Mouse (Mus musculus): ENCODE measurements around the gene Tmem144. TPM values are rescaled to one million over a fixed set of nuclear protein-coding genes. Genes with fewer than 3 reads are reported as not detected.

The Tmem144 gene
- polyA plus RNA-seq, 1 experiment from 2014 or later = 1.4 TPM

- Histone ChIP-seq H3K9me3 (ENCODE audit: control insufficient read depth, low read length) (no peaks in the 10 kb centered on the region), H3K27me3 (ENCODE audit: control insufficient read depth, insufficient read depth, low read length) (no peaks in the 10 kb centered on the region), H3K27ac (ENCODE audit: low read depth, low read length) (no peak overlapping the region), H3K4me2 (ENCODE audit: low read depth, low read length) (no peak overlapping the region), H3K9ac (replicated peaks; ENCODE audit: low read depth, low read length) (no peak overlapping the region), H3K4me3 (ENCODE audit: low read depth, low read length) (no peak overlapping the region), H3K36me3 (ENCODE audit: control insufficient read depth, insufficient read depth, low read length) (no peaks in the 10 kb centered on the region), H3K4me1 (ENCODE audit: control insufficient read depth, insufficient read depth, low read length) (no peaks in the 10 kb centered on the region)
- ATAC-seq (ENCODE audit: low read depth) = no peak
- WGBS = 51% methylated on average over 4 of the region's 4 CpGs
Observed at GRCm38 (mm10) chr3:79848841-79849240, 3.7 kb downstream of the Tmem144 start.

GRCm38 (mm10) chr3:79846633-79847032 lies 5.9 kb downstream of the Tmem144 start:
- Histone ChIP-seq H3K27me3 (ENCODE audit: control insufficient read depth, insufficient read depth, low read length) (no peaks in the 10 kb centered on the region), H3K9ac (replicated peaks; ENCODE audit: low read depth, low read length) (no peak overlapping the region), H3K4me1 (ENCODE audit: control insufficient read depth, insufficient read depth, low read length) (no peaks in the 10 kb centered on the region), H3K4me2 (ENCODE audit: low read depth, low read length) (no peak overlapping the region), H3K36me3 (ENCODE audit: control insufficient read depth, insufficient read depth, low read length) (no peaks in the 10 kb centered on the region), H3K9me3 (ENCODE audit: control insufficient read depth, low read length) (no peaks in the 10 kb centered on the region), H3K27ac (ENCODE audit: low read depth, low read length) (no peak overlapping the region), H3K4me3 (ENCODE audit: low read depth, low read length) (no peak overlapping the region)
- 85% methylated on average over 5 of the region's 5 CpGs for WGBS
- ATAC-seq (ENCODE audit: low read depth) = no peak

GRCm38 (mm10) chr3:79843999-79844398 lies 8.6 kb downstream of the Tmem144 start:
- Histone ChIP-seq H3K27me3 (ENCODE audit: control insufficient read depth, insufficient read depth, low read length) (no peaks in the 10 kb centered on the region), H3K9ac (replicated peaks; ENCODE audit: low read depth, low read length) (no peak overlapping the region), H3K4me3 (ENCODE audit: low read depth, low read length) (no peak overlapping the region), H3K36me3 (ENCODE audit: control insufficient read depth, insufficient read depth, low read length) (no peaks in the 10 kb centered on the region), H3K27ac (ENCODE audit: low read depth, low read length) (no peak overlapping the region), H3K4me1 (ENCODE audit: control insufficient read depth, insufficient read depth, low read length) (no peaks in the 10 kb centered on the region), H3K4me2 (ENCODE audit: low read depth, low read length) (no peak overlapping the region), H3K9me3 (ENCODE audit: control insufficient read depth, low read length) (no peaks in the 10 kb centered on the region)
- 93% methylated on average over 9 of the region's 9 CpGs for WGBS
- no peak for ATAC-seq (ENCODE audit: low read depth)

GRCm38 (mm10) chr3:79842616-79843016 lies 10.0 kb downstream of the Tmem144 start:
- H3K4me1 ChIP-seq (ENCODE audit: control insufficient read depth, insufficient read depth, low read length) = no peaks in the 10 kb centered on the region
- 0 out of 2 replicates have a peak overlapping the region, but pooled peaks have one; percentile 16 for H3K9ac ChIP-seq (replicated peaks; ENCODE audit: low read depth, low read length)
- 0% methylated on average over 19 of the region's 19 CpGs for whole genome bisulfite sequencing
- H3K27ac ChIP-seq (ENCODE audit: low read depth, low read length) = no peak overlapping the region
- no peaks in the 10 kb centered on the region for H3K27me3 ChIP-seq (ENCODE audit: control insufficient read depth, insufficient read depth, low read length)
- peak; percentile 85 for ATAC-seq (ENCODE audit: low read depth)
- H3K36me3 ChIP-seq (ENCODE audit: control insufficient read depth, insufficient read depth, low read length) = no peaks in the 10 kb centered on the region
- H3K9me3 ChIP-seq (ENCODE audit: control insufficient read depth, low read length) = no peaks in the 10 kb centered on the region
- H3K4me3 ChIP-seq (ENCODE audit: low read depth, low read length) = peak overlapping the region; percentile 38
- peak overlapping the region; percentile 64 for H3K4me2 ChIP-seq (ENCODE audit: low read depth, low read length)

- no peak overlapping the region for H3K27ac ChIP-seq (ENCODE audit: low read depth, low read length)
- ATAC-seq (ENCODE audit: low read depth) = peak; percentile 52; the same call in 1 of the 2 replicates
- 13% methylated on average over 12 of the region's 12 CpGs for WGBS
- peak overlapping the region; percentile 38 for H3K4me3 ChIP-seq (ENCODE audit: low read depth, low read length)
- no peaks in the 10 kb centered on the region for H3K36me3 ChIP-seq (ENCODE audit: control insufficient read depth, insufficient read depth, low read length)
- H3K9me3 ChIP-seq (ENCODE audit: control insufficient read depth, low read length) = no peaks in the 10 kb centered on the region
- H3K4me1 ChIP-seq (ENCODE audit: control insufficient read depth, insufficient read depth, low read length) = no peaks in the 10 kb centered on the region
- no peak overlapping the region for H3K9ac ChIP-seq (replicated peaks; ENCODE audit: low read depth, low read length)
- no peaks in the 10 kb centered on the region for H3K27me3 ChIP-seq (ENCODE audit: control insufficient read depth, insufficient read depth, low read length)
- H3K4me2 ChIP-seq (ENCODE audit: low read depth, low read length) = peak overlapping the region; percentile 64
Observed at GRCm38 (mm10) chr3:79842165-79842564, 10.4 kb downstream of the Tmem144 start.

- Histone ChIP-seq H3K4me2 (ENCODE audit: low read depth, low read length) (no peak overlapping the region), H3K27me3 (ENCODE audit: control insufficient read depth, insufficient read depth, low read length) (no peaks in the 10 kb centered on the region), H3K27ac (ENCODE audit: low read depth, low read length) (no peak overlapping the region), H3K4me3 (ENCODE audit: low read depth, low read length) (no peak overlapping the region), H3K4me1 (ENCODE audit: control insufficient read depth, insufficient read depth, low read length) (no peaks in the 10 kb centered on the region), H3K9ac (replicated peaks; ENCODE audit: low read depth, low read length) (no peak overlapping the region), H3K36me3 (ENCODE audit: control insufficient read depth, insufficient read depth, low read length) (no peaks in the 10 kb centered on the region), H3K9me3 (ENCODE audit: control insufficient read depth, low read length) (no peaks in the 10 kb centered on the region)
- WGBS = 61% methylated on average over 6 of the region's 6 CpGs
- peak; percentile 19; the same call in 1 of the 2 replicates for ATAC-seq (ENCODE audit: low read depth)
Observed at GRCm38 (mm10) chr3:79841475-79841874, 11.1 kb downstream of the Tmem144 start.

- ATAC-seq (ENCODE audit: low read depth) = no peak; the same call in 1 of the 2 replicates
- H3K36me3 ChIP-seq (ENCODE audit: control insufficient read depth, insufficient read depth, low read length) = no peaks in the 10 kb centered on the region
- no peaks in the 10 kb centered on the region for H3K9me3 ChIP-seq (ENCODE audit: control insufficient read depth, low read length)
- no peak overlapping the region for H3K4me3 ChIP-seq (ENCODE audit: low read depth, low read length)
- 47% methylated on average over 6 of the region's 6 CpGs for WGBS
- H3K27me3 ChIP-seq (ENCODE audit: control insufficient read depth, insufficient read depth, low read length) = no peaks in the 10 kb centered on the region
- H3K27ac ChIP-seq (ENCODE audit: low read depth, low read length) = no peak overlapping the region
- H3K4me2 ChIP-seq (ENCODE audit: low read depth, low read length) = no peak overlapping the region
- H3K4me1 ChIP-seq (ENCODE audit: control insufficient read depth, insufficient read depth, low read length) = no peaks in the 10 kb centered on the region
- no peak overlapping the region for H3K9ac ChIP-seq (replicated peaks; ENCODE audit: low read depth, low read length)
Observed at GRCm38 (mm10) chr3:79838751-79839150, 13.8 kb downstream of the Tmem144 start.

GRCm38 (mm10) chr3:79829289-79829688 lies 23.3 kb downstream of the Tmem144 start:
- Histone ChIP-seq H3K4me2 (ENCODE audit: low read depth, low read length) (no peak overlapping the region), H3K4me1 (ENCODE audit: control insufficient read depth, insufficient read depth, low read length) (no peaks in the 10 kb centered on the region)
- peak; percentile 45; the same call in 1 of the 2 replicates for ATAC-seq (ENCODE audit: low read depth)

GRCm38 (mm10) chr3:79825067-79825780 lies 27.3 kb downstream of the Tmem144 start:
- Histone ChIP-seq H3K9me3 (ENCODE audit: control insufficient read depth, low read length) (no peaks in the 10 kb centered on the region), H3K27me3 (ENCODE audit: control insufficient read depth, insufficient read depth, low read length) (no peaks in the 10 kb centered on the region), H3K36me3 (ENCODE audit: control insufficient read depth, insufficient read depth, low read length) (no peaks in the 10 kb centered on the region), H3K4me3 (ENCODE audit: low read depth, low read length) (no peak overlapping the region), H3K4me1 (ENCODE audit: control insufficient read depth, insufficient read depth, low read length) (no peaks in the 10 kb centered on the region), H3K27ac (ENCODE audit: low read depth, low read length) (no peak overlapping the region), H3K9ac (replicated peaks; ENCODE audit: low read depth, low read length) (no peak overlapping the region), H3K4me2 (ENCODE audit: low read depth, low read length) (no peak overlapping the region)
- ATAC-seq (ENCODE audit: low read depth) = no peak
- 90% methylated on average over 14 of the region's 14 CpGs for WGBS

More at GRCm38 (mm10) chr3:79829289-79829688, 23.3 kb downstream of the Tmem144 start:
- no peak overlapping the region for H3K27ac ChIP-seq (ENCODE audit: low read depth, low read length)
- H3K9ac ChIP-seq (replicated peaks; ENCODE audit: low read depth, low read length) = no peak overlapping the region
- H3K9me3 ChIP-seq (ENCODE audit: control insufficient read depth, low read length) = no peaks in the 10 kb centered on the region
- no peaks in the 10 kb centered on the region for H3K36me3 ChIP-seq (ENCODE audit: control insufficient read depth, insufficient read depth, low read length)
- no peaks in the 10 kb centered on the region for H3K27me3 ChIP-seq (ENCODE audit: control insufficient read depth, insufficient read depth, low read length)
- H3K4me3 ChIP-seq (ENCODE audit: low read depth, low read length) = no peak overlapping the region
